Mouse (Mus musculus) cerebellum, adult 11 months (tissue): ENCODE results near the gene Iffo1.

ENCODE experiments used
- DNase-seq: peaks from one replicate; pipeline ENCODE4 v3.0.0; 2022

Gene Iffo1

GRCm38 (mm10) chr6:125195541-125196075 is 50.6 kb downstream of the Iffo1 start:
- no peak for DNase-seq

DNA sequence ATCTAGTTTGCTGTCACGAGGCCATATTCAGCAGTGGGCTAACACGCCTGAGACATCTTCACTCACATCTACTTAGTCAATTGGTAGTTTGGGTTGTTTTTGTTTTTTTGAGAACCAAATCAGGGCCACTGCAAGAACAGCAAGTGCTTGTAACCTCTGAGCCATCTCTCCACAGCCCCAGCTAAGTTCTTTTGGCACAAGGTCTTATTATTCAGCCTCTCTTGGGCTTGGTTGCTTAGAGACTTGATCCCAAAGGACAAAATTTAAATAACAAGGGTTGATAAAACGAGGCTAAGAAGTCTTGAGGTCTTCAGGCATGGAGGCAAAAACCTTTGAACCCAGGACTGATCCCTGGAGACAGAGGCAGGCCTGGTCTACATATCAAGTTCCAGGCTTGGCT is 51.3 kb downstream of the Iffo1 start:
- no peak for DNase-seq

DNA sequence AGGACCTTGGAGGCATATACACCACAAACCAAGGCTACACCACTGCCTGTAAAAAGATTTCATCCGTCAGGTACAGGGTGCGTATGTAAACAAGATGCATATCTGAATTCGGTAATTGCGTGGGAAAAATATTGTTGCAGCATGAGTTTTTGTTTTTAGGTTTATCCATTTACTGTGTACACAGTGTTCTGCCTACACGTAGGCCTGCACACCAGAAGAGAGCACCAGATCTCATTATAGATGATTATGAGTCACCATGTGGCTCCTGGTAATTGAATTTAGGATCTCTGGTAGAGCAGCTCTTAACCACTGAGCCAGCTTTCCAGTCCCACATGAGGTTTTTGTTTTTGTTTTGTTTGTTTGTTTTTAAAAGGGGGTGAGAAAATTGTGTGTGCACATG is 52.1 kb downstream of the Iffo1 start:
- no peak for DNase-seq

GRCm38 (mm10) chr6:125210436-125210835 is 65.4 kb downstream of the Iffo1 start:
- DNase-seq: no peak
